Mouse (Mus musculus) c-Kit-negative CD71-positive TER-119-positive erythroid progenitor cells, embryonic 14.5 days (primary cell): ENCODE measurements around the gene Rnf19b.

ENCODE experiments used
- DNase-seq: peaks from one replicate; pipeline ENCODE4 v3.0.0-alpha.2; 2013; ENCODE audit warnings: low read depth, low spot score

Rnf19b gene

DNA sequence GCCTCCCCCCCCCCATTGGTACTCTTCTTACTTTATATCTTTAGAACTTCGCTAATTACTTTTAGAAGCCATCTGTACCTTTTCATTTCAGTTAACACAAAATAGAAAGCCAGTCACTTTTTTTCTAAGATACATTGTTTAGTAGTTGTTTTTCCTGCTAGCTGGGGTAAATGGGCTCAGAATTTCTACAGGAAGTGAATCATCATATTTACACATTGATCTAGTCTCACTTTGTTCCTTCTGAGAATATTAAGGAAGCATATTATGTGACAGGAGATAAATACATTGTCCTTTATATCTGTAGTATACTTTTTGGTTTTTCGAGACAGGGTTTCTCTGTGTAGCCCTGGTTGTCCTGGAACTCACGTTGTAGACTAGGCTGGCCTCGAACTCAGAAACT lies 10.8 kb downstream of the Rnf19b start:
- no peak for DNase-seq

DNA sequence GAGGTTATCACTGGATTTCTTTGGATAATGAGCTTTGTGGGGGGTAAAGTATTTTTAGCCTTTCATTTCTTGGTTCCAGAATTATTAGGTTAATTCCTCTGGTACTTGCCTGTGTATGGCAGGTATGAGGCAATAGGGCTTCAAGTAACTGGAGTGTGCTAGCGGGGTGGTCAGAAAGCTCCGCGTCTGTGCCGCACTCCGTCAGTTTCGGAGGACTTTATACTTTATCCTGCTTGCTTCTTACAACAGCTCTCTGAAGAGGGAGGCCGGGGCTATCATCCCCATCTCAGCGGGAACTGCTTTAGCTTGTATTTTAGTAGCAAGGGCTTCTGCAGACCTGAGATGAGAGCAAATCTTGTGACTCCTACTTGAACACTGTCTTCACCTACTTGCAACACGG lies 21.1 kb downstream of the Rnf19b start:
- DNase-seq = no peak

DNA sequence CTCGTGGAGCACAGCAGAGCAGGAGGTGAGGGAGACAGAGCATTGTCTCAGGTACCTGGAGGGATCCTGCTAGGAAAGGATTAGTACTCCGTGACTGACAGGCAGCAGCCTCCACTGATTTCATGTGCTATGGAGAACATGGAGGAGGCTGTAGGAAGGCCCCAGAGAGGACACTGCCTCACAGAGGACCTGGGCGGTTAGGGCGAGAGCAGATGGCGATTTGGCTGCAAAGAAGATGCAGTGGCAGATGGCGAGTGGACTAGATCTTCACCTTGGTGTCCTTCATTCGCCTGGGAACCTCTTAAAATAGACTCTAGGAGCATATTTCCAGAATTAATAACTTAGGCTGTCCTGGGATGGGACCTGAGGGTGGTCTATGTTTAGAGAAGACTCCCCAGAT lies 23.0 kb downstream of the Rnf19b start:
- DNase-seq = no peak

DNA sequence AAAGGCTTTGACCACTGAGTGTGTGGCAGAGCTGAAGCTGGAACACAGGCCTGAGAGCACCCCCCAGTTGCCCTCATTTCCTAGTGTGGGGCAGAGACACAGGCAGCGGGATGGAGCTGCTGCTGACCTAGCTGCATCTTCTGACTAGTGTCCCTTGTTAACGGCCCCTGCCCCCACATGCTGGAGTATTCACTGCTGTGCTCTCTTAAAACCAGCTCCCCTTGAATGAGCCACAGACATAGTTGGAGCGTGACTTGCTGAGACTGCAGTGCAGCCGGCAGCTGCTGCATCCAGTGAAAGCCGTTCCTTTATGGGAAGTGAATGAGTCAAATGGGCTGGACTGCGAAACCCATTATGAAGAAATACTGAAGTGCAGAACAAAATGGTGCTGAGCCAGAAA lies 23.4 kb downstream of the Rnf19b start:
- no peak for DNase-seq

DNA sequence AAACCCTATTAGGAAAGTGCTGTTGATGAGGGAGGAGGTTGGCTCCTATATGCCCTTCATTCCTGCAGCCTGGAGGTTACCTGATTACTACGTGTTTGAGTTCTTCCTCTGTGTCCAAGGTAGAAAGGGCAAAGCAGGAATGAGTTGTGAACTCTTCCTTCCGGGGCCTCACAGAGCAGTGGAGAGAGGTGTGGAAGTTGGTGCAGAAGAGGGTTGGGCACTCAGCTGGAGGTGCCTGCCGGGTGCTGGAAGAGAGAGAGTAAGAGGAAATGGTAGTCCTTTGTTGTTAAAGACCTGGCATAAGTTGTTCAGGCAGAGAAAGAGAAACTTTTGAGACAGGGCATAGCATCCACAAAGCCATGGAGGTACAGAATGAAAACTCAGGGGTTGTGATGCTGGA lies 23.9 kb downstream of the Rnf19b start:
- DNase-seq = no peak

DNA sequence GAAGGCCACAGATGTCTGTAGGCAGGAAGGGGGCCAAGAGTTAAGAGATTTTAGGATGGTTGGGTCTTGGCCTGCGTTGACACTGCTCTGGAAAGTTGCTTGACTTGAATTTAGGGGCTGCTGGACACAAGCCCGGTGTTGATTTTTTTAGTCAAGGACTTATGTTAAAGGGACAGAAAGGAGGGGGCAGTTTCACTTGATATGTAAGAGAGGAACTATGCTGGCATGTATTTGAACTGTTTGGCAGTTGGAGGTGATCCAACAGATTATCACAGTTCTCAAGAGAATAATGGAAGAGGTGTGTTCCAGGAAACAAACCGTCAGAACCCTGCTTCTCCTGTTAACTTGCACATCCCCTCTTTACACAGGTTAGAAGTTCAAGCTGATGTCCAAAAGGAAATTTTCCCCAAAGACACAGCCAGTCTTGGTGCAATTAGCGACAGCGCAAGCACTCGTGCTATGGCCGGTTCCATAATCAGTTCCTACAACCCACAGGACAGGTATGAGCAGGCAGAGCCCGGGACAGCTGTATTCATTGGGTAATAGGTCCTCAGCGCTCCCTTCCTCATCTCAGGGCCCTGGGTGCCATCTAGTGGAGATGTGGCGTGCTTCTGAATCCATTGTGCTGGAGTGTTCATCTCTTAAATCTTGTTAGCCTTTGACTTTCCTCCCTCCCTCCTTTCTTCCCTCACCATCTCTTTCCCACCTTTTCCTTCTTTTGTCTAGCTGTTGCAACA lies 24.5 kb downstream of the Rnf19b start:
- DNase-seq = peak; percentile 16

DNA sequence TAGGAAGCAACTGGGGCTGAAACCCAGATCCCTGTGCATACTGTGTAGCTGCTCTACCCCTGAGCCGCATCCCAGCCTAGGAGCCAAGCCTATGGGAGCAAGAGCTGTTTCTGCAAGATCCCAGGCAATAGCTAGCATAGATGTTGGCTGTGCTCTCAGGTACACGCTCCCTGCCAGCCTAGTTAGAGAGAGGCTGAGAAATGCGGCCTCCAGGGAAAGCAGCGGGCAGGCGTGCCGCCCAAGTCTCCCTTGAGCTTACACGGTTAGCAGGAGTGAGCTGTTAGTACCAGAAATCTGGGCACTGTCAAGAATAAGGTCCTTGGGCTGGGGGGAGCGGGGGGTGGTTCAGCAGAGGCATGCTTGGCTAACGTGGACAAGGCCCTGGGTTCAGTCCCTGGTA lies 26.8 kb downstream of the Rnf19b start:
- DNase-seq = no peak

DNA sequence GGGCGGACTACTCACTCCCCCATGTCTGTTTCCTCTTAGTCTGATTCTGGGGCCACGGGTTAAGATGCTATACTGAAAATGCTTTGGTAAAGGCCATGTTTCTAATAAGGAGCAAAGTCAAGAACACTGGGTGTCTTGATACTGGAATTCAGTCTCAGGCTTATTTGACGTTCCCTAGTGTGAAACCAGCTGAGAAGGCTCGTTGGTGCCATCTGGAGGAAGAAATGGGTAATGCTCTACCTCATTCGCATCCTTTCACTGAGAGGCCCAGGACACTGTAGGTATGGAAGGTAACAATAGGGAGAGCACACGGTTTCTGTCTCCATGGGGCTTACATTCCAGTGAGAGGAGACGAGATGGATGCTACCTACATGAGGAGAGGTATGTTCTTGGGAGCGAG lies 28.0 kb downstream of the Rnf19b start:
- peak; percentile 57 for DNase-seq

DNA sequence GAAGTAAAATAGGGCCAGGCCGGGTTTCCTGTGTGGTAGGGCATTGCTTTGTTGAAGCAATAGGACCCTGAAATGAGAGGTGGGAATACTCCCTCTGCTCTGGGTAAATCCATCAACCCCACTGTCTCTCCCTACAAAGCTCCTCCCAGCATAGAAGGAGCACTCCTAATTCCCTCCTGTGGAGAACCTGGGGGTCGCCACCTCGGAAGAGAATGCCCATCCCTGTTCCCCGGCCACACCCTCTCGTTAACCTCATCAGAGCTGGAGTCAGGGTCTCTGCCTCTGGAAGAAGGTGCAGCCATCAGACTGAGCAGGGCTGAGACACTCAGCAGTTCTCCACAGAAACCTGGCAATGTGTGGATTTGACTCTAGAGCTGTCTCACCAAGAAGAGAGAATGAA lies 29.8 kb downstream of the Rnf19b start:
- DNase-seq = no peak

DNA sequence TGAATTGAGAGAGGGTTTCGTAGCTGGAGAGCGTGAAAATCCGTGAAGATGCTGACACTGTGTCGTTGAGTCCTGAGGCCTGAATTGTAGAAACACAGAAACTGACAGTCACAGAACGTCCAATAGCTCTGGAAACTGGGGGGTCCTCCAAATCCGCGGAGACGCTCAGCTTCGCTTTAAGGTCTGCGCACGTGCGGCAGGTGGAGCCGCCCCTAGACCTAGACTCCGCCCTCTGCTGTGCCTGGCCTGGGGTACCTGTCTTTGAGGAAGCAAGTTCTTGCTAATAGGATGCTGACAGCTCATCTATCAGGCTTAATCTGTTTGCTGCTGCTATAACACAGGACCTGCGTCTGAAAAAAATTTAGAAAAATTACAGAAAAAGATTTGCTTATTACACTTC lies 37.2 kb downstream of the Rnf19b start:
- DNase-seq = no peak

DNA sequence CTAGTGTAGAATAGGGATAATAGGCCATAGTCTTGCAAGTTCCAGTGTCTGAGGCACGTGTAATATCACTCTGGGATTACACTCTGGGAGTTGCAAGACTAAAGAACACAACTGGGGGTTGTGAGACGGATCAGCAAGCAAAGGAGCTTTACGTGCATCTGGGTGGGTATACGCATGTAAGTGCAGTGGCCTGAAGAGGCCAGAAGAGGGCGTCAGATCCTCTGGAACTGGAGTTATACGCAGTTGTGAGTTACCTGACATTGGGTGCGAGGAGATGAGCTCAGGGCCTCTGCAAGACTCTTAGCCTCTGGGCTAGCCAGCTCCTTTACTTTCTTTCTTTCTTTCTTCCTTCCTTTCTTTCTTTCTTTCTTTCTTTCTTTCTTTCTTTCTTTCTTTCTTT lies 38.9 kb downstream of the Rnf19b start:
- DNase-seq = no peak

DNA sequence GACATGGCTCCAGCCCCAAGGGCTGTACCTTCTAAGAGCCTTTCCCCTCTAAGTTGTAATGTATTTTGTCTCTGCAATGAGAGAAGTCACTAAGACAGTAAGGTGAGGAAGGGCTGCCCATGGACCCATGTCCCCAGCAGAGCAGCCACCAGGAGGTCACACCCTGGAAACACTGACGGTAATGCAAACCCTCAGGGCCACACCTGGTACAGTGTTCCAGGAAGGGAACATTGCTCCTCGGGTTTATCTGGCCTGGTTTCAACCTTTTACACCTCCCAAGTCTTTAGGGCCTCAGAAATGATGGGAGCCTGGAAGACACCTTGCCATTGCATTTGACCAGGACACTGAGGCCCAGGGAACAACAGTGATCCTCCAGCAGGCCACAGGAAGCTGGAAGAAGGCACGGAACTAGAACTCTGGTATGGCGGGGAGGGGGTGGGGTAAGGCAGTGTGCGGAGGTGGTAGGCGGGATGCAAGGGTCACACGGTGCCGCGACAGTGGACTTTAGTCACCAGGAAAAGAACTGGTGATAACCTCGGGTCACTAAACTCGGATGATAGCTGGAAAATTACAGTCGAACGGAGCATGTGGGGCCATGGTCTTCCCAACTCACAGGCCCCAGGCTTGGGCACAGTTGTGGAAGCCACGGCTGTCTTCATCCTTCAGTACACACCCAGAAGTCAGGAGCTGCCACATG lies 44.2 kb downstream of the Rnf19b start:
- no peak for DNase-seq

DNA sequence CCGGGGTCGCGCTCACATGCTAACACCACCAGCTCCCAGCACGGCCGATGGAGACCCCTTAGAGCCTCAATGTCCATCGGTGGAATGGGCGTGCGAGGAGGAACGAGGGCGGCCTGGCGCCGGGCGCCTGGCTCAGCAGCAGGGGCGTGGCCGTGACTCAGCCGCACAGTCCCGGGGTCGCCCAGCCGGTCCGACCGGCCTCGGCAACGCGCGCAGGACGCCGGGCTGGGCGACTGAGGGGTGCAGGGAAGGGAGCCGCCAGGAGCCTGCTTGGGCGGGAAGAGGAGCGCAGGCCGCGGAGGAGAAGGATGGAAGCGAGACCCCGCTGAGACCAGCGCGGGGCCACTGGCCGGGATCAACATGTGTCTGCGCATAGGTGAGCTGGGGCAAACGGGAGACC lies 47.3 kb downstream of the Rnf19b start, which contains the start of gene Tmem54:
Gene Tmem54, plus strand, starts transcription at position 193 of the 400 bp plus-strand sequence.
- DNase-seq = no peak

DNA sequence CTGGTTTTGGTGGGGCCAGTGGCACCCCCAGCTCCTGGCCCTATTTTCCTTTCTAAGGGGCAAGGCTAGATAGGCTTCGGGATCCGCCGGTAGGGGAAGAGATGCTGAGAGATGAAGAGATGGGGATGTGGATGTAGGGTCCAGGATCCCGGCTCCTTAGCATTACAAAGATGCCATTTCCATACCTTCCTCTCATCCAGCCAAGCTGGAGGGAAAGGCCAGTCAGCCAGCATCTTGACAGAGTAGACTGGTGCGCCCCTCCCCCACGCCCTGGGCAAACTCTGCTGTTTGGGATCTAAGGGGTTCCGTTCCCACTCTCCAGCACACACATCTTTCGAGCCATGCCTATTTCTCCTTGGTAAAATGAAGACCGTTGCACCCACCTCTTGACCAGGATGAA lies 48.0 kb downstream of the Rnf19b start:
- DNase-seq = no peak

DNA sequence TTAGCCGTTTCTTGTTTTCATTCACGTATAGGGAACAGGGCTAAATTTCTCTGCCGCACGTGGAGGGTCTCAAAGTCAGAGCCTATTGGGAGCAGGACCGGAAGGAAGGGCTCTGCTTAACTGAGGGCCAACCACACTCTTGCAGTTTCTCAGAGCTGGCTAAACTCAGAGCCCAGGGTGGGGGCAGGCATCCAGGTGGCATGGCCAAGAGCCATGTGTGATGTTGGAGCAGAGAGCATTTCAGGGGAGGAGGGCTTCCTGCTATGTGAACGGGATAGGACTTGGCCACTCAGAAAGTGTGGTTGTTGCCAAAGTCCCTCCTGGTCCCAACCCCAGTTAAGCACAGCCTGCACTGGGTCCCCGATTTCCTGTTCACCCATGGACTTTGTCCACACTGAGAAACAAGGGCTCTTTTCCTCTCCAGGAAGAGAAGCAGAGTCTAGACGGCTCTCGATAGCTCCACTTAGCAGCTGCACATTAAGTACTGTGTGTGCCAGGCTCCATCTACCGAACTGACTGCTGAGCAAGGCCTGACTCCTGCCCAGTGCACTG lies 49.4 kb downstream of the Rnf19b start:
- no peak for DNase-seq

DNA sequence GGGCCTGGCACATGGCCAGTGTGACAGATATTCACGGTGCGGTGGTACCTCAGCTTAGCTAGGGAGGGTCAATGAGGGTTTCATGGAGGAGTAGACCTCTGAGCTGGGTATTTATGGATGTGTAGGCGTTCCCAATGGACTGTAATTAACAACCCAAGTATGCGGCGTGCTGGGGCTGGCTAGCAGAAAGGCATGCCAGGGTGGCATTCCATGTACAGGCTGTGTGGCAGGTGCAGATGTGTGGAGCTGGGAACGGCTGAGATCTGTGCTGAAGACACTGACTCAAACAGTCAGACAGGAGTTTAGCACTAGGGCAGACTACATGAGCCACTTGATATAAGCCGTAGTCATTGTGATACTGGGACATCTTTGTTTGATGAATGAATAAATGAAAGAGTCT lies 50.6 kb downstream of the Rnf19b start:
- no peak for DNase-seq

DNA sequence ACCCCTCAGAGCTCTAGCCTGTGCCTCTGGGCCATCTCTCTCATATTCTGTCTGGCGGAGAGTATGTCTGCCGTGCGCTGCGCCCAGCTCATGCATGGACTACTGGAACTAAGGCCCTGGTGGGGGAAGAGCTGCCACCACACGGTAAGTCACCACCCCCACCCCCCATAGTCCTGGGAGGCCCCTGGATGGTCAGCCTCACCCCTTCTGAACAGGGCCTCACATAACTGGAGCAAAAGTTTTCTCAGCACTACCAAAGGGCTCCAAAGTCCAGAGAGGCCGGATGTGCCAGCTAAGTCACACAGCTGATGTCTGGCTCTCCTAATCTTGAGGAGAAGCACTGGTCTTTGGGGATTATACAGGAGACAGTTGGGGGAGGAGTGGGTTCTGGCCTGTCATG lies 52.7 kb downstream of the Rnf19b start:
- no peak for DNase-seq

DNA sequence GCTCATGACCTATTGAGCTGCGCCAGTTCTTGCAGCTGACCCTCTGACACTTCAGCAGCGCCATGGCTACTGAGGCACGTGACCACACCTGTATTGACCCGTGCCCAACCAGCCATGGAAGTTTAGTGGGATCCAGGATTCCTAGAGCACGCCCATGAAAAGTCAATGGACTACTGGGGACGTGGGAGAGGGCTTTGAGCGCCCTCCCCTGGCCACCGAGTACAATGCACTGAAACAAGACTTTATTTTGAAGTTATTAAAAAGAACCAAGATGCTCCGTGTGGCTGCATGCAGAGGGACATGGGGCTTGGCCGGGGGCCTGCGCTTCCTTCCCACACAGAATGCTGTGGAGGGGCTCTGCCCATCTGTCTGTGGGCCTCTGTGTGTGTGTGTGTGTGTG lies 53.3 kb downstream of the Rnf19b start:
- DNase-seq = no peak

DNA sequence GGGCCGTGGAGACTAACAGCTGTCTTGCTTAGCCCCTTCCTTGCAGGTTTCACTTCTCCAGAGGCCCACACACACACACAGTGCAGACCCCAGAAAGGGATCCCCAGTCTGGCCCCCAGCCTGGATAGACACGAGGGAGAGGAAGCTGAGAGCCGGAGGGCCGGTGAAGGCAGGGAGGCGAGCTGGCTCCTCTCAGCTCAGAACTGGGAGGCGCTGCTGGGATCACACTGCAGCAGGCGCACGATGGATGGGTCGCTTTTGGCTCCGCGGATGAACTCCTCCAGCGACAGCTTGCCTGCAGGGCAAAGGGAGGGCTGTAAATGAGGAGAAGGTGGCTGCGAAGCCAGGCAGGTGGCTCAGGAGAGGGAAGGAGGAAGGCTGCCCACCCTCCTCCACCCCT lies 54.2 kb downstream of the Rnf19b start:
- no peak for DNase-seq

DNA sequence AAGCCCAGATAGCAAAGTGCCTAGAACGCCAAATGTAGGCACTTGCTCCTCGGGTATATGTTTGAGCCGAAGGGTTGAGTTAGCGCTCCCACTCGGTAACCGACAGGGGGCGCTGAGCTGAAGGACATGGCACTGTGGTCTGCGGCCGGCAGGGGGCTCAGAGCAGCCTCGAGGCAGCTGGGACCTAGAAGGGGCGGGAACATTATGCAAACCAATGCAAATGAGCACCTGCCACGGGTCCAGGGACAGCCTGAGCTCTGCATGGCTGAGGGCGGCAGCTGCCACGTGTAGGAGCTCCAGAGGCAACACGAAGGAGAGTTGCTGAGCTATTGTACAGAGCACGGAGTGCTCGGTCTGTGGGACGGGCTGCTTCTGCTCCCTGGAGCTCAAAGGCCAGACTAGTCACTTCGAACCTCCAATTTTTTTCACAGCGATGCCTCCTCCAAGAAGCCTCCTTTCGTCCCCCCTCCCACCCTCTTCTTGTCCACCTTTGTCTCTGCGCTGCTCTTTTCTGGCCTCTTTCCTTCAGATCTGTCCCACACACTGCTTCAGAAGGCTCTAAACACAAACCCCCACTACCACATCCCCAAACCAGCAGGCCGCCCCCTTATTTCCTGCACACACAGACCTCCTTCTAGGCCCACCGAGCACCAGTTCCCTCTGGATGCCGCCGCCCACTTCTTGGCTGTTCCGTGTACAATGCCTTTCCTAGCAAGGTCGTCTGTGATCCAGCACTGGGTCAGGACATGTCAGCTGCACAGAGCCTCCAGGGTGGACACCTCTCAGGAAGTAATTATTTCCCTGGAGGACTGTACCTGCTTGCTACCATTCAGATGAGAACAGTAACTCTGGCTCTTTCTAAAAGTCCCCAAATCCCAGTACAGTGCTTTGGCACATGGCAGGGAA lies 55.3 kb downstream of the Rnf19b start:
- peak; percentile 40 for DNase-seq

DNA sequence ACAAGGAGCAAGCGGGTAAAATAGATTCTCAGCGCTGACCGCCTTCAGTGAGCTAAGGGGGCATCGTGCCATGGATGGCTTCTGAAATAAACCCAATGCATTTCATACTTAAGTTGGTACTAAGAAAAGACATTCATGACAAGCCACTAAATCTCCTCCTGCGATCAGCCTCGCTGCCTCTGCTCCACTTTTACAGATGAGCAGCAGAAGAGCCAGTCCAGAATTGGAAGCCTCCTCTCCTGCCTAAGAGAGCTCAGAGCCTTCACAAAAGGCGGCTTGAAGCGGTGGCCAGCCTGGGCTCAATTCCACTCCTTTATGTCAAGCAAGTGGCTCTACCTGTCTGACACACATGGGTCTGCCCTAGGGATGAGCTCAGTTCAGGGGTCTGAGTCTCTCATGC lies 58.6 kb downstream of the Rnf19b start:
- no peak for DNase-seq
